Mouse (Mus musculus) MEL (cell line): ENCODE results near the gene Kirrel3. TPM values are rescaled to one million over a fixed set of nuclear protein-coding genes. Genes with fewer than 3 reads are reported as not detected.

Source experiments
- DNase-seq: peaks from one replicate; pipeline ENCODE4 v3.0.0; 2011; ENCODE audit warnings: low read depth, low spot score
- H3K27ac ChIP-seq: 2 replicates; pipeline ENCODE4 v1.5.1; 2012; ENCODE audit warnings: low read depth, mild to moderate bottlenecking, control low read depth, low read length, moderate library complexity; ENCODE audit not compliant: control insufficient read depth
- H3K27me3 ChIP-seq, 2 experiments: fragments of 150-350 bp in 1 of 2; sonication (generic) in 1 of 2; 2 replicates each; pipeline ENCODE4 v1.6.1; 2012; ENCODE audit warnings: low read length in 2 of 2, mild to moderate bottlenecking in 2 of 2, improper control_type of control experiment in 1 of 2, moderate library complexity in 1 of 2; ENCODE audit not compliant: insufficient read depth in 2 of 2, control insufficient read depth in 1 of 2
- H3K36me3 ChIP-seq, 2 experiments: 2 replicates each; pipeline ENCODE4 v1.6.1; 2012 to 2014; ENCODE audit warnings: low read length in 2 of 2, improper control_type of control experiment in 1 of 2, inconsistent platforms in 1 of 2, mild to moderate bottlenecking in 1 of 2; ENCODE audit not compliant: insufficient read depth in 2 of 2, control insufficient read depth in 1 of 2
- H3K4me1 ChIP-seq, 2 experiments: fragments of 150-350 bp in 1 of 2; sonication (generic) in 1 of 2; 2 replicates each; pipeline ENCODE4 v1.6.1; 2012; ENCODE audit warnings: low read length in 2 of 2, improper control_type of control experiment in 1 of 2, mild to moderate bottlenecking in 1 of 2; ENCODE audit not compliant: insufficient read depth in 2 of 2, control insufficient read depth in 1 of 2
- H3K4me3 ChIP-seq, 2 experiments: fragments of 150-350 bp in 1 of 2; sonication (generic) in 1 of 2; 2 replicates each; pipeline ENCODE4 v1.5.1; 2012; ENCODE audit warnings: low read depth in 2 of 2, low read length in 2 of 2, mild to moderate bottlenecking in 2 of 2, moderate library complexity in 2 of 2, control low read depth in 1 of 2, improper control_type of control experiment in 1 of 2; ENCODE audit not compliant: control insufficient read depth in 1 of 2, insufficient read depth in 1 of 2
- H3K79me2 ChIP-seq: 2 replicates; pipeline ENCODE4 v1.6.1; 2012; ENCODE audit warnings: mild to moderate bottlenecking, low read length, moderate library complexity; ENCODE audit not compliant: control insufficient read depth, poor library complexity, insufficient read depth
- H3K9ac ChIP-seq: 2 replicates; pipeline ENCODE4 v1.6.1; 2012; ENCODE audit warnings: low read depth, mild to moderate bottlenecking, control low read depth, low read length, moderate library complexity; ENCODE audit not compliant: control insufficient read depth, poor library complexity, severe bottlenecking
- H3K9me3 ChIP-seq: fragments of 150-350 bp; sonication (generic); replicated peaks from 2 replicates; pipeline ENCODE4 v1.6.1; 2012; ENCODE audit warnings: mild to moderate bottlenecking, low read length, improper control_type of control experiment, moderate library complexity; ENCODE audit not compliant: insufficient read depth
- BHLHE40 ChIP-seq: IDR thresholded peaks from 2 replicates; pipeline ENCODE4 v1.6.1; 2012; ENCODE audit warnings: low read depth, mild to moderate bottlenecking, inconsistent platforms, low read length, improper control_type of control experiment, borderline replicate concordance
- CHD2 ChIP-seq: IDR thresholded peaks from 2 replicates; pipeline ENCODE4 v1.6.1; 2011; ENCODE audit warnings: low read length, improper control_type of control experiment
- GABPA ChIP-seq: IDR thresholded peaks from 2 replicates; pipeline ENCODE4 v1.6.1; 2012; ENCODE audit warnings: low read depth, mild to moderate bottlenecking, inconsistent platforms, low read length, improper control_type of control experiment, moderate library complexity
- HCFC1 ChIP-seq: IDR thresholded peaks from 2 replicates; pipeline ENCODE4 v1.6.1; 2012; ENCODE audit warnings: low read depth, mild to moderate bottlenecking, inconsistent platforms, low read length, improper control_type of control experiment, moderate library complexity
- JUND ChIP-seq: IDR thresholded peaks from 2 replicates; pipeline ENCODE4 v1.6.1; 2011; ENCODE audit warnings: low read depth, mild to moderate bottlenecking, improper control_type of control experiment, low read length
- KAT2A ChIP-seq: conservative IDR thresholded peaks from 2 replicates; pipeline ENCODE4 v1.6.1; 2012; ENCODE audit warnings: low read depth, low read length, improper control_type of control experiment, inconsistent platforms
- MAFK ChIP-seq: IDR thresholded peaks from 2 replicates; pipeline ENCODE4 v1.6.1; 2011; ENCODE audit warnings: low read depth, mild to moderate bottlenecking, low read length, improper control_type of control experiment, borderline replicate concordance
- MXI1 ChIP-seq: IDR thresholded peaks from 2 replicates; pipeline ENCODE4 v1.6.1; 2011; ENCODE audit warnings: mild to moderate bottlenecking, low read depth, low read length, improper control_type of control experiment
- MYB ChIP-seq: IDR thresholded peaks from 2 replicates; pipeline ENCODE4 v1.6.1; 2011; ENCODE audit warnings: mild to moderate bottlenecking, low read depth, low read length, improper control_type of control experiment
- MYC ChIP-seq: IDR thresholded peaks from 2 replicates; pipeline ENCODE4 v1.6.1; 2011; ENCODE audit warnings: low read depth, mild to moderate bottlenecking, low read length, improper control_type of control experiment, moderate library complexity
- NRF1 ChIP-seq: IDR thresholded peaks from 2 replicates; pipeline ENCODE4 v1.6.1; 2014; ENCODE audit warnings: low read depth, mild to moderate bottlenecking, inconsistent platforms, low read length, improper control_type of control experiment, moderate library complexity; ENCODE audit not compliant: poor library complexity, insufficient read depth, severe bottlenecking
- POLR2A ChIP-seq, 2 experiments: IDR thresholded peaks; 2 replicates each; pipeline ENCODE4 v1.6.1; 2011 to 2012; ENCODE audit warnings: low read length in 2 of 2, mild to moderate bottlenecking in 2 of 2, control low read depth in 1 of 2, improper control_type of control experiment in 1 of 2, low read depth in 1 of 2, moderate library complexity in 1 of 2; ENCODE audit not compliant: control insufficient read depth in 1 of 2, insufficient read depth in 1 of 2, poor library complexity in 1 of 2
- POLR2AphosphoS5 ChIP-seq: IDR thresholded peaks from 2 replicates; pipeline ENCODE4 v1.6.1; 2012; ENCODE audit warnings: low read depth, borderline replicate concordance, mild to moderate bottlenecking, inconsistent platforms, low read length, moderate library complexity, mixed read lengths
- RAD21 ChIP-seq: IDR thresholded peaks from 2 replicates; pipeline ENCODE4 v1.6.1; 2011; ENCODE audit warnings: mild to moderate bottlenecking, low read depth, low read length, improper control_type of control experiment
- RCOR1 ChIP-seq: IDR thresholded peaks from 2 replicates; pipeline ENCODE4 v1.6.1; 2012; ENCODE audit warnings: low read depth, mild to moderate bottlenecking, inconsistent platforms, low read length, improper control_type of control experiment
- SIN3A ChIP-seq: IDR thresholded peaks from 2 replicates; pipeline ENCODE4 v1.6.1; 2012; ENCODE audit warnings: low read length, improper control_type of control experiment, inconsistent platforms
- SMC3 ChIP-seq: IDR thresholded peaks from 2 replicates; pipeline ENCODE4 v1.6.1; 2011; ENCODE audit warnings: low read depth, low read length, improper control_type of control experiment
- TAL1 ChIP-seq: IDR thresholded peaks from 2 replicates; pipeline ENCODE4 v1.6.1; 2012; ENCODE audit warnings: mild to moderate bottlenecking, inconsistent platforms, low read length, moderate library complexity, mixed read lengths
- TBP ChIP-seq: IDR thresholded peaks from 2 replicates; pipeline ENCODE4 v1.8.0; 2011; ENCODE audit warnings: low read depth, low read length, improper control_type of control experiment
- UBTF ChIP-seq: IDR thresholded peaks from 2 replicates; pipeline ENCODE4 v1.6.1; 2012; ENCODE audit warnings: low read depth, mild to moderate bottlenecking, inconsistent platforms, low read length, improper control_type of control experiment, moderate library complexity, borderline replicate concordance; ENCODE audit not compliant: insufficient read depth
- USF1 ChIP-seq: IDR thresholded peaks from 2 replicates; pipeline ENCODE4 v1.6.1; 2014; ENCODE audit warnings: low read depth, mild to moderate bottlenecking, inconsistent platforms, low read length, improper control_type of control experiment, moderate library complexity
- USF2 ChIP-seq, 2 experiments: IDR thresholded peaks; 2 replicates each; pipeline ENCODE4 v1.6.1; 2011 to 2012; ENCODE audit warnings: improper control_type of control experiment in 2 of 2, low read length in 2 of 2, borderline replicate concordance in 1 of 2, inconsistent platforms in 1 of 2, low read depth in 1 of 2, mild to moderate bottlenecking in 1 of 2; ENCODE audit not compliant: insufficient read depth in 1 of 2
- ZC3H11A ChIP-seq: IDR thresholded peaks from 2 replicates; pipeline ENCODE4 v1.6.1; 2012; ENCODE audit warnings: low read depth, mild to moderate bottlenecking, inconsistent platforms, low read length, improper control_type of control experiment
- ZKSCAN1 ChIP-seq: IDR thresholded peaks from 2 replicates; pipeline ENCODE4 v1.6.1; 2012; ENCODE audit warnings: low read depth, mild to moderate bottlenecking, inconsistent platforms, low read length, improper control_type of control experiment, moderate library complexity
- ZMIZ1 ChIP-seq: IDR thresholded peaks from 2 replicates; pipeline ENCODE4 v1.6.1; 2012; ENCODE audit warnings: low read depth, mild to moderate bottlenecking, inconsistent platforms, low read length, improper control_type of control experiment, moderate library complexity
- ZNF384 ChIP-seq: IDR thresholded peaks from 2 replicates; pipeline ENCODE4 v1.6.1; 2012; ENCODE audit warnings: low read depth, mild to moderate bottlenecking, inconsistent platforms, low read length, improper control_type of control experiment
- polyA plus RNA-seq, 2 experiments: library from polyadenylated mRNA; stranded (reverse) in 1 of 2; unstranded in 1 of 2; fragments of >175 nt in 1 of 2; fragments of >200 nt in 1 of 2; gene quantifications; 2 replicates each; pipeline versions ENCODE4 v1.2.1 to v1.2.4; 2012; ENCODE audit warnings: low replicate concordance in 2 of 2, low read depth in 1 of 2; ENCODE audit not compliant: insufficient read length in 2 of 2, insufficient read depth in 1 of 2, missing spikeins in 1 of 2
- total RNA-seq: library from RNA; depleted of rRNA; stranded (reverse); fragments of 300-350 nt; gene quantifications from 2 replicates; pipeline ENCODE4 v1.2.3, GENCODE M21; 2012

Kirrel3 gene
- total and polyA plus RNA-seq, 3 experiments, result 0.06 TPM; not detected in 2

DNA sequence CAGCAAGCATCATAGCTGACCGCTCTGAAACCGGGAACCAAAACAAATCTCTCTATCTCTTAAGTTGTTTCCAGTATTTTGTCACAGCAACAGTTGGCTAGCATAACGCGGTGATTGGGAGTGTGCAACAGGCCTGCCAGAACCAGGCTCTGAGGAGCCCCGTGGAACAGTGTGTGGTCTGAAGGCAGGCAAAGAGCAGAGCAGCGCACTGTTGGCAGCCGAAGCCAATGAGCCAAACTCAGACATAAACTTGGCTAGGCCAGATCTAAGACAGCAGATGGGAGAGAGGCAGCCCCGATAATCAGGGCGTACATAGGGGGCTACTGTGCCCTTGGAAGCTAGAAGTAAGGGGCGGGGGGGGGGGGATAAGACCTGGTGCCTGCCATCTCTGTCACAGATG lies 372.4 kb downstream of the Kirrel3 start:
- TF ChIP-seq ZC3H11A, result no peak
- no peak for TF ChIP-seq BHLHE40
- TF ChIP-seq MYC, result no peak
- TF ChIP-seq UBTF, result no peak
- TF ChIP-seq RCOR1, result no peak
- TF ChIP-seq ZMIZ1, result no peak
- TF ChIP-seq GABPA, result no peak
- no peak for TF ChIP-seq CHD2
- no peak for TF ChIP-seq TAL1
- no peak for TF ChIP-seq KAT2A
- TF ChIP-seq POLR2A (IDR thresholded peaks at IDR 0.05; ENCODE audit: control insufficient read depth in 1 of 2, insufficient read depth in 1 of 2, low read depth in 1 of 2, low read length in 2 of 2, poor library complexity in 1 of 2), result no peak
- TF ChIP-seq MXI1, result no peak
- no peak for TF ChIP-seq SIN3A
- TF ChIP-seq NRF1, result no peak

DNA sequence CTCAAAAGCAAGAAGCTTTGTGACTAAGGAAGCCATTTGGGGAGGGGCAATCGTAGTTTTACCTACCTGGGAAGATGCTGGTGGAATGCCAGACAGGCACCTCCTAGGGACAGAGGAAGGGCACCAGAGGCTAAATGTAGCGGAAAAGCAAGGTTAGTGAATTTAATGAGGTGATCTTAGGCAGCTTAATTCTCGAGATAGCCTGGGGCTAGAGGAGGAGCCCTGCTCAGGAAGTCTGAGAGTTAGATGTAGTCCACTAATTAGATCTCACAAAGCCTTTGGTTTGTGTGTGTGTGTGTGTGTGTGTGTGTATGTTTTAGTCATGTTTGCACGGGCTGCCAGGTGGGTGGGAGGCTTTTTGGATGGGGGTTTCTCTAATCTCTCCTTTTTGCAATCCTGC lies 375.2 kb downstream of the Kirrel3 start:
- Histone ChIP-seq H3K27ac (no peak overlapping the region), H3K27me3 (no peaks in the 10 kb centered on the region), H3K4me1 (no peaks in the 10 kb centered on the region), H3K36me3 (no peaks in the 10 kb centered on the region), H3K9me3 (no peaks in the 10 kb centered on the region), H3K79me2 (no peaks in the 10 kb centered on the region), H3K9ac (no peak overlapping the region), H3K4me3 (no peak overlapping the region)
- TF ChIP-seq POLR2AphosphoS5 (no peak), TBP (no peak), UBTF (no peak), SMC3 (no peak), USF1 (no peak), MXI1 (no peak), KAT2A (no peak), ZKSCAN1 (no peak), NRF1 (no peak), HCFC1 (no peak), JUND (no peak), ZNF384 (no peak), MYB (no peak), POLR2A (IDR thresholded peaks at IDR 0.05; ENCODE audit: control insufficient read depth in 1 of 2, insufficient read depth in 1 of 2, low read depth in 1 of 2, low read length in 2 of 2, poor library complexity in 1 of 2) (no peak), USF2 (IDR thresholded peaks at IDR 0.05; ENCODE audit: borderline replicate concordance in 1 of 2, insufficient read depth in 1 of 2, low read depth in 1 of 2, low read length in 2 of 2) (no peak), SIN3A (no peak), RAD21 (no peak), MAFK (no peak), ZC3H11A (no peak)
- no peak for DNase-seq

More for the DNA sequence above, 372.4 kb downstream of the Kirrel3 start:
- Histone ChIP-seq H3K27ac (no peak overlapping the region), H3K9ac (no peak overlapping the region), H3K36me3 (no peaks in the 10 kb centered on the region), H3K79me2 (no peaks in the 10 kb centered on the region), H3K27me3 (no peaks in the 10 kb centered on the region), H3K4me3 (no peak overlapping the region), H3K9me3 (no peaks in the 10 kb centered on the region), H3K4me1 (no peaks in the 10 kb centered on the region)
- DNase-seq, result no peak
